Mouse (Mus musculus) cerebellum, adult 2 months (tissue): ENCODE results near the gene Crtc1.

Experiments used
- CTCF ChIP-seq: fragments of 200-500 bp; IDR thresholded peaks from 2 replicates; pipeline ENCODE4 v1.5.1; 2011; ENCODE audit warnings: low read depth, mild to moderate bottlenecking, control low read depth, low read length, moderate library complexity, borderline replicate concordance; ENCODE audit not compliant: insufficient read depth
- POLR2A ChIP-seq: fragments of 200-500 bp; IDR thresholded peaks from 2 replicates; pipeline ENCODE4 v1.6.1; 2011; ENCODE audit warnings: low read length, control low read depth, borderline replicate concordance; ENCODE audit not compliant: insufficient read depth

DNA sequence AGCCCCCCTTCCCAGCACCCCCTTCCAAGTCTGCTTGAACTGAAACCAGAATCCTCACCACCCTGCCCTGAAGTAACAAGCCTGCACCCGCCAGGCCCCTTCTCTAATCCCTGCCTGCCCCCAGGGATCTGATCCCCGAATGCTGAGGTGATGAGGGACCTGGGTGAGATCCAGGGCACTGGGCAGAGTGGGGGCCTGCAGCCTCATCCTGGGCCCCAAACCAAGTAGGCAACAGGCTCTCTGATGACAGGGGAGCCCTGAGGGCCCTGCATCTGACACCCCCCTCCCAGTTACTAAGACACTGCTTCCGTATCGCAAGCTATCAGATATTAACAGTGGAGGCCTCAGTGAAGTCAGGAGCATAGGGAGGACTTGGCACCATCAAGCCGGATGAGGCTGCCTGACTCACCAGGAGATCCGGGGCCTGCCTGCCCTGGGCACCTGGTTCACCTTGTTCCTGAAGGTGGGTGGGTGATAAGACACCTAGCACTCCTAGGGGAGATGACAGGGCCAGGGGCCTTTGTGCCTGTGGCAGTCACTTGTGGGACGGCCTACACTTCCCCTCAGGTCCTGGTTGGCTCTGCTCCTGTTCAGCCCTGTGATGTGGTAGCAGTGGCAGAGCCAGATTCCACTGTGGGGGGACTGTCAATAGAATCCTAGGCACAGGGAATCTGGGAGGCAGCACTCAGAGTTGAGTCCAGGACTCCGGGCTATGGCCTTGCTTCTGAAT lies 44.9 kb downstream of the Crtc1 start:
- TF ChIP-seq POLR2A, result no peak
- no peak for TF ChIP-seq CTCF
